Mouse (Mus musculus): ENCODE results near the gene Mcoln2. TPM values are rescaled to one million over a fixed set of nuclear protein-coding genes. Genes with fewer than 3 reads are reported as not detected.

Gene Mcoln2
- polyA plus RNA-seq, 1 experiment from 2014 or later = 0.51 TPM

- H3K4me1 ChIP-seq = no peaks in the 10 kb centered on the region
- no peak for ATAC-seq (ENCODE audit: insufficient number of reproducible peaks, insufficient read depth, low FRiP score, low TSS enrichment, low read depth)
- H3K9ac ChIP-seq = no peak overlapping the region
- 90% methylated on average over 4 of the region's 4 CpGs for WGBS
- H3K27me3 ChIP-seq = no peaks in the 10 kb centered on the region
- no peaks in the 10 kb centered on the region for H3K9me3 ChIP-seq
- no peak overlapping the region for H3K4me2 ChIP-seq
- H3K36me3 ChIP-seq = no peaks in the 10 kb centered on the region
- H3K27ac ChIP-seq = no peak overlapping the region
- H3K4me3 ChIP-seq = no peak overlapping the region
Observed at GRCm38 (mm10) chr3:146211141-146211747, 61.6 kb downstream of the Mcoln2 start.

DNA sequence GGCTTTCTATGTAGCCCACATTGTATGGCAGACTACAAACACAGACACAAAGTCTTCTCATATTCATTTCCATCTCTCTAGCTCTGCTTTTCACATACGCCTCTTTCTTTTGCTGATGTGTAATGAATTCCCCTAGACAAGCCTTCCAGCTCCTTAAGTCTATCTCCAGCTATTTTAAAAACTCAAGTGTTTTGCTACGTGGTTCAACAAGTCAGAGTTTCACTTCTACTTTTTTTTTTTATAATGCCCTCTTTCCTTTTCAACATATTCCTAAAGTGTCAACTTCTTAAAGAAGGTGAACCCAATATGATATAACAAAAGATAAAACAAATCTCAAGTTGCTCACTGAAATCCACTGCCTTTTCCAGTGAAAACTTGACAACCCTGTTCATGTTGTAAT lies 62.3 kb downstream of the Mcoln2 start:
- H3K4me3 ChIP-seq = no peak overlapping the region
- H3K27ac ChIP-seq = no peak overlapping the region
- ATAC-seq (ENCODE audit: insufficient number of reproducible peaks, insufficient read depth, low FRiP score, low TSS enrichment, low read depth) = no peak
- H3K4me2 ChIP-seq = no peak overlapping the region
- no peak overlapping the region for H3K9ac ChIP-seq
- no peaks in the 10 kb centered on the region for H3K9me3 ChIP-seq
- H3K27me3 ChIP-seq = no peaks in the 10 kb centered on the region
- no peaks in the 10 kb centered on the region for H3K36me3 ChIP-seq
- WGBS = 87% methylated on average over 2 of the region's 2 CpGs
- no peaks in the 10 kb centered on the region for H3K4me1 ChIP-seq

- no peak overlapping the region for H3K27ac ChIP-seq
- H3K36me3 ChIP-seq = no peaks in the 10 kb centered on the region
- no peaks in the 10 kb centered on the region for H3K9me3 ChIP-seq
- WGBS = 62% methylated on average over 5 of the region's 5 CpGs
- no peak for ATAC-seq (ENCODE audit: insufficient number of reproducible peaks, insufficient read depth, low FRiP score, low TSS enrichment, low read depth)
- H3K4me2 ChIP-seq = no peak overlapping the region
- H3K9ac ChIP-seq = no peak overlapping the region
- no peak overlapping the region for H3K4me3 ChIP-seq
- no peaks in the 10 kb centered on the region for H3K4me1 ChIP-seq
- no peaks in the 10 kb centered on the region for H3K27me3 ChIP-seq
Observed at GRCm38 (mm10) chr3:146213336-146213735, 63.7 kb downstream of the Mcoln2 start.

GRCm38 (mm10) chr3:146216561-146216960 lies 66.9 kb downstream of the Mcoln2 start:
- ATAC-seq (ENCODE audit: insufficient number of reproducible peaks, insufficient read depth, low FRiP score, low TSS enrichment, low read depth) = no peak
- no peaks in the 10 kb centered on the region for H3K36me3 ChIP-seq
- peaks cover 7% of the 10 kb centered on the region; the same call in 1 of the 2 replicates for H3K4me1 ChIP-seq
- no peaks in the 10 kb centered on the region for H3K9me3 ChIP-seq
- H3K27ac ChIP-seq = no peak overlapping the region
- no peak overlapping the region for H3K4me2 ChIP-seq
- no peak overlapping the region for H3K9ac ChIP-seq
- 87% methylated on average over 3 of the region's 3 CpGs for WGBS
- H3K27me3 ChIP-seq = peaks cover 25% of the 10 kb centered on the region
- no peak overlapping the region for H3K4me3 ChIP-seq

GRCm38 (mm10) chr3:146220776-146221486 lies 71.3 kb downstream of the Mcoln2 start, which contains the start of gene Lpar3:
Lpar3 (plus strand) TSS chr3:146220963.
- Histone ChIP-seq H3K9ac (peak within 1 kb of the TSS; percentile 70), H3K9me3 (no peaks in the 10 kb centered on the region), H3K27me3 (peaks cover 52% of the 10 kb centered on the region), H3K4me2 (peak within 1 kb of the TSS; percentile 91), H3K4me3 (peak within 1 kb of the TSS; percentile 59), H3K4me1 (peaks cover 7% of the 10 kb centered on the region; the same call in 1 of the 2 replicates), H3K36me3 (no peaks in the 10 kb centered on the region), H3K27ac (no peak within 1 kb of the TSS)
- 1% methylated on average over 71 of the region's 73 CpGs for WGBS
- peak; percentile 75; the same call in 1 of the 2 replicates for ATAC-seq (ENCODE audit: insufficient number of reproducible peaks, insufficient read depth, low FRiP score, low TSS enrichment, low read depth)

- no peak overlapping the region for H3K27ac ChIP-seq
- no peak overlapping the region for H3K9ac ChIP-seq
- no peaks in the 10 kb centered on the region for H3K36me3 ChIP-seq
- ATAC-seq (ENCODE audit: insufficient number of reproducible peaks, insufficient read depth, low FRiP score, low TSS enrichment, low read depth) = no peak
- no peak overlapping the region for H3K4me2 ChIP-seq
- H3K4me3 ChIP-seq = no peak overlapping the region
- H3K4me1 ChIP-seq = peaks cover 7% of the 10 kb centered on the region; the same call in 1 of the 2 replicates
- WGBS = 72% methylated on average over 4 of the region's 4 CpGs
- H3K27me3 ChIP-seq = peaks cover 51% of the 10 kb centered on the region
- no peaks in the 10 kb centered on the region for H3K9me3 ChIP-seq
Observed at GRCm38 (mm10) chr3:146224271-146224670, 74.6 kb downstream of the Mcoln2 start.

- no peak overlapping the region for H3K9ac ChIP-seq
- ATAC-seq (ENCODE audit: insufficient number of reproducible peaks, insufficient read depth, low FRiP score, low TSS enrichment, low read depth) = no peak
- 81% methylated on average over 7 of the region's 7 CpGs for WGBS
- H3K27me3 ChIP-seq = peaks cover 44% of the 10 kb centered on the region
- H3K4me3 ChIP-seq = no peak overlapping the region
- H3K4me2 ChIP-seq = no peak overlapping the region
- peaks cover 7% of the 10 kb centered on the region; the same call in 1 of the 2 replicates for H3K4me1 ChIP-seq
- H3K27ac ChIP-seq = no peak overlapping the region
- no peaks in the 10 kb centered on the region for H3K36me3 ChIP-seq
- H3K9me3 ChIP-seq = no peaks in the 10 kb centered on the region
Observed at GRCm38 (mm10) chr3:146225061-146225761, 75.6 kb downstream of the Mcoln2 start.

- no peak for ATAC-seq (ENCODE audit: insufficient number of reproducible peaks, insufficient read depth, low FRiP score, low TSS enrichment, low read depth)
- Histone ChIP-seq H3K4me1 (no peaks in the 10 kb centered on the region), H3K4me2 (no peak overlapping the region), H3K4me3 (no peak overlapping the region), H3K27ac (no peak overlapping the region), H3K36me3 (no peaks in the 10 kb centered on the region), H3K9me3 (no peaks in the 10 kb centered on the region), H3K27me3 (peaks cover 22% of the 10 kb centered on the region), H3K9ac (no peak overlapping the region)
- 65% methylated on average over 3 of the region's 3 CpGs for WGBS
Observed at GRCm38 (mm10) chr3:146227427-146227826, 77.8 kb downstream of the Mcoln2 start.

DNA sequence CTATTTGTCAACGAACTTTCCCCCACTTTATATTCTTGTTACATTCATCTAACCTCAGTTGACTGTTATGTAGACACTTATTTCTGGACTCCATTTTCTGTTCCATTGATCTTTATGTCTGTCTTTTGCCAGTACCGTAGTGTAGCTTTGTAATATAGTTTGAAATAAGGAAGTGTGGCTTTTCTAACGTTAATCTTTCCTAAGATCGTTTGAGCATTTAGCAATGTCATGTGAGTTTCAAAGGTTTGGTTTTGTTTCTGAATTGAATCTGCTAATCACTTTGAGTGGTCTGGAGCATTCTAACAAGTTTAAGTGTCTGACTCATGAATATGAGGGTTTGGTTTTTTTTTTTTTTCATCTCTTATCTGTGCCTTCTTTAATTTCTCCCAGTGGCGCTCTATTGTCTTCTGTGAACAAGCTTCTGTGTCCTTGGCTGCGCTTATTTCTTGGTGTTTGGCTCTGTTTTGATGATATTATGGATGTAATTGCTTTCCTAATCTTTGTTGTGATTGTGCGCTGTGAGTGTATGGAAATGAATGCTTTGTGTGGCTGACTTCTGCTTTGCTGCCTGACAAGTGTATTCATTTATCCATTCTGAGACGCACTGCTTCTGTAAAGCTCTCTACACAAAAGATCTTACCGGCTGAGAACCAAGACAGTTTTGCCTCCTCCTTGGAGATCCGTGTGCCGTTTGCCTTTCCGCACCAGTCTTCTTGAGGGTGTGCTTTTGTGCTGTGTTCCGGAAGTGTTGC lies 79.1 kb downstream of the Mcoln2 start:
- Histone ChIP-seq H3K27me3 (peaks cover 9% of the 10 kb centered on the region), H3K4me3 (no peak overlapping the region), H3K9me3 (no peaks in the 10 kb centered on the region), H3K9ac (no peak overlapping the region), H3K36me3 (no peaks in the 10 kb centered on the region), H3K4me1 (no peaks in the 10 kb centered on the region), H3K27ac (no peak overlapping the region), H3K4me2 (no peak overlapping the region)
- 85% methylated on average over 13 of the region's 13 CpGs for WGBS
- no peak for ATAC-seq (ENCODE audit: insufficient number of reproducible peaks, insufficient read depth, low FRiP score, low TSS enrichment, low read depth)

DNA sequence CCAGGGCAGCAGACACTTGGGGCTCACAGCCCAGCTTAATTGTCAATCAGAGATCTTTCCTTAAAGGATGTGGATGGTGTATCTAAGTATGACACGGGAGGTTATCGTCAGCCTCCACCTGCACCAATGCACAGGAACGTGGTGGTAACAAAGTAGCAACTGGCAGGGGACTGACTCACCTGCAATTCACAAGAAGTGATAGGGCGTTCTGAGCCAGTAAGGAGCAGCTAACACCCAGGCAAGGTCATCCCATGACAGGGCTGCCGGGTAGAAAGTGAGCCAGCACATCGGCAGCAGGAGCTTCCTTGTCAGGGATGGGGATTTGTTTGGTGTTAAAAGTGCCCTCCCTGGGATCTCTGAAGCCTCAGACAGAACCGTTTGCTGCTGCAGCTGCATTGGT lies 83.1 kb downstream of the Mcoln2 start:
- no peak overlapping the region for H3K4me3 ChIP-seq
- no peak for ATAC-seq (ENCODE audit: insufficient number of reproducible peaks, insufficient read depth, low FRiP score, low TSS enrichment, low read depth)
- H3K9ac ChIP-seq = no peak overlapping the region
- WGBS = 71% methylated on average over 7 of the region's 7 CpGs
- no peaks in the 10 kb centered on the region; the same call in 1 of the 2 replicates for H3K27me3 ChIP-seq
- H3K27ac ChIP-seq = no peak overlapping the region
- no peaks in the 10 kb centered on the region for H3K9me3 ChIP-seq
- H3K4me1 ChIP-seq = 0 out of 2 replicates have a peak, but pooled peaks cover 6% of the 10 kb centered on the region
- no peak overlapping the region for H3K4me2 ChIP-seq
- H3K36me3 ChIP-seq = no peaks in the 10 kb centered on the region

- no peak overlapping the region for H3K9ac ChIP-seq
- H3K4me2 ChIP-seq = no peak overlapping the region
- no peak for ATAC-seq (ENCODE audit: insufficient number of reproducible peaks, insufficient read depth, low FRiP score, low TSS enrichment, low read depth)
- 0 out of 2 replicates have a peak, but pooled peaks cover 6% of the 10 kb centered on the region for H3K4me1 ChIP-seq
- no peaks in the 10 kb centered on the region; the same call in 1 of the 2 replicates for H3K27me3 ChIP-seq
- no peak overlapping the region for H3K4me3 ChIP-seq
- H3K36me3 ChIP-seq = no peaks in the 10 kb centered on the region
- H3K27ac ChIP-seq = no peak overlapping the region
- WGBS = 56% methylated on average over 4 of the region's 4 CpGs
- H3K9me3 ChIP-seq = no peaks in the 10 kb centered on the region
Observed at GRCm38 (mm10) chr3:146233741-146234140, 84.1 kb downstream of the Mcoln2 start.
